Mouse (Mus musculus) forebrain, embryonic 15.5 days (tissue): ENCODE results near the gene Alpl. TPM values are rescaled to one million over a fixed set of nuclear protein-coding genes. Genes with fewer than 3 reads are reported as not detected.

Experiments used
- ATAC-seq: fragments of 200-750 bp; cut with Nextera tagmentation; replicated peaks from 2 replicates; pipeline ENCODE4 v1.8.0; 2017; ENCODE audit warnings: mild to moderate bottlenecking, moderate TSS enrichment, moderate library complexity
- H3K27ac ChIP-seq: fragments of 300-500 bp; sonication (generic); replicated peaks from 2 replicates; pipeline ENCODE4 v1.5.1; 2015; ENCODE audit warnings: mild to moderate bottlenecking, inconsistent platforms
- H3K27me3 ChIP-seq: fragments of 300-500 bp; sonication (generic); 2 replicates; pipeline ENCODE4 v1.6.1; 2015; ENCODE audit warnings: inconsistent platforms
- H3K36me3 ChIP-seq: fragments of 300-500 bp; sonication (generic); 2 replicates; pipeline ENCODE4 v1.6.1; 2015; ENCODE audit warnings: mild to moderate bottlenecking, inconsistent platforms
- H3K4me1 ChIP-seq: fragments of 300-500 bp; sonication (generic); 2 replicates; pipeline ENCODE4 v1.6.1; 2015; ENCODE audit warnings: inconsistent platforms
- H3K4me2 ChIP-seq: fragments of 300-500 bp; sonication (generic); replicated peaks from 2 replicates; pipeline ENCODE4 v1.6.1; 2015; ENCODE audit warnings: mild to moderate bottlenecking, inconsistent platforms
- H3K4me3 ChIP-seq: fragments of 300-500 bp; sonication (generic); 2 replicates; pipeline ENCODE4 v1.5.1; 2015; ENCODE audit warnings: mild to moderate bottlenecking, inconsistent platforms
- H3K9ac ChIP-seq: fragments of 300-500 bp; sonication (generic); replicated peaks from 2 replicates; pipeline ENCODE4 v1.6.1; 2015; ENCODE audit warnings: mild to moderate bottlenecking, inconsistent platforms
- H3K9me3 ChIP-seq: fragments of 300-500 bp; sonication (generic); 2 replicates; pipeline ENCODE4 v1.6.1; 2016; ENCODE audit warnings: inconsistent platforms
- WGBS: fragments of 180-500 bp; shearing (Covaris S2); methylation state at CpG from one replicate; pipeline ENCODE4 v1.1.7; 2015; ENCODE audit warnings: mixed read lengths; 5-methylcytosine and 5-hydroxymethylcytosine counted together
- polyA plus RNA-seq: library from polyadenylated mRNA; unstranded; fragments of >200 nt; fragmentation: Nextera tagmentation; extraction: Ambion mirVana; gene quantifications from 2 replicates; pipeline ENCODE4 v1.2.1, GENCODE M21; 2015

Gene Alpl
- polyA plus RNA-seq, 1 experiment from 2014 or later, result 8.1 TPM

GRCm38 (mm10) chr4:137722230-137722629, 74.0 kb downstream of the Alpl start:
- 89% methylated on average over 3 of the region's 3 CpGs for WGBS
- peaks cover 28% of the 10 kb centered on the region for H3K4me1 ChIP-seq
- H3K36me3 ChIP-seq, result no peaks in the 10 kb centered on the region
- no peak overlapping the region for H3K4me2 ChIP-seq
- ATAC-seq, result no peak
- H3K9ac ChIP-seq, result no peak overlapping the region
- H3K9me3 ChIP-seq, result no peaks in the 10 kb centered on the region
- no peak overlapping the region for H3K4me3 ChIP-seq
- peaks cover 3% of the 10 kb centered on the region; the same call in 1 of the 2 replicates for H3K27me3 ChIP-seq
- no peak overlapping the region for H3K27ac ChIP-seq

GRCm38 (mm10) chr4:137721563-137721962, 74.6 kb downstream of the Alpl start:
- H3K9ac ChIP-seq, result no peak overlapping the region
- H3K9me3 ChIP-seq, result no peaks in the 10 kb centered on the region
- no peaks in the 10 kb centered on the region for H3K36me3 ChIP-seq
- no peak overlapping the region for H3K4me2 ChIP-seq
- ATAC-seq, result no peak
- H3K27me3 ChIP-seq, result peaks cover 3% of the 10 kb centered on the region; the same call in 1 of the 2 replicates
- H3K4me1 ChIP-seq, result peaks cover 21% of the 10 kb centered on the region
- 91% methylated on average over 15 of the region's 15 CpGs for WGBS
- no peak overlapping the region for H3K27ac ChIP-seq
- no peak overlapping the region for H3K4me3 ChIP-seq

- no peak overlapping the region for H3K4me2 ChIP-seq
- H3K4me1 ChIP-seq, result peaks cover 21% of the 10 kb centered on the region
- WGBS, result 32% methylated on average over 15 of the region's 15 CpGs
- H3K27me3 ChIP-seq, result peaks cover 3% of the 10 kb centered on the region; the same call in 1 of the 2 replicates
- H3K9me3 ChIP-seq, result no peaks in the 10 kb centered on the region
- H3K36me3 ChIP-seq, result no peaks in the 10 kb centered on the region
- no peak for ATAC-seq
- peak overlapping the region; percentile 82 for H3K27ac ChIP-seq
- H3K4me3 ChIP-seq, result no peak overlapping the region
- H3K9ac ChIP-seq, result peak overlapping the region; percentile 30; the same call in 1 of the 2 replicates
Observed at GRCm38 (mm10) chr4:137719378-137720077, 76.7 kb downstream of the Alpl start.

- WGBS, result 76% methylated on average over 15 of the region's 15 CpGs
- Histone ChIP-seq H3K4me3 (no peak overlapping the region), H3K27me3 (no peaks in the 10 kb centered on the region), H3K9me3 (no peaks in the 10 kb centered on the region), H3K27ac (no peak overlapping the region), H3K4me2 (no peak overlapping the region), H3K4me1 (peaks cover 18% of the 10 kb centered on the region), H3K9ac (no peak overlapping the region), H3K36me3 (no peaks in the 10 kb centered on the region)
- no peak for ATAC-seq
Observed at GRCm38 (mm10) chr4:137717671-137718070, 78.5 kb downstream of the Alpl start.

- 57% methylated on average over 7 of the region's 7 CpGs for WGBS
- Histone ChIP-seq H3K9ac (no peak overlapping the region), H3K4me1 (peaks cover 16% of the 10 kb centered on the region), H3K9me3 (no peaks in the 10 kb centered on the region), H3K4me3 (no peak overlapping the region), H3K4me2 (no peak overlapping the region), H3K27ac (no peak overlapping the region), H3K27me3 (no peaks in the 10 kb centered on the region), H3K36me3 (no peaks in the 10 kb centered on the region)
- no peak for ATAC-seq
Observed at GRCm38 (mm10) chr4:137717005-137717404, 79.2 kb downstream of the Alpl start.

- no peak overlapping the region for H3K27ac ChIP-seq
- WGBS, result 55% methylated on average over 8 of the region's 8 CpGs
- H3K36me3 ChIP-seq, result no peaks in the 10 kb centered on the region
- H3K4me3 ChIP-seq, result no peak overlapping the region
- H3K9me3 ChIP-seq, result no peaks in the 10 kb centered on the region
- no peaks in the 10 kb centered on the region for H3K27me3 ChIP-seq
- H3K4me1 ChIP-seq, result peaks cover 7% of the 10 kb centered on the region
- ATAC-seq, result no peak
- no peak overlapping the region for H3K4me2 ChIP-seq
- H3K9ac ChIP-seq, result no peak overlapping the region
Observed at GRCm38 (mm10) chr4:137714020-137714624, 82.1 kb downstream of the Alpl start.

GRCm38 (mm10) chr4:137712963-137713362, 83.2 kb downstream of the Alpl start:
- no peak overlapping the region for H3K4me2 ChIP-seq
- no peak overlapping the region for H3K4me3 ChIP-seq
- no peaks in the 10 kb centered on the region for H3K9me3 ChIP-seq
- H3K36me3 ChIP-seq, result no peaks in the 10 kb centered on the region
- no peak overlapping the region for H3K27ac ChIP-seq
- no peak overlapping the region for H3K9ac ChIP-seq
- no peak for ATAC-seq
- peaks cover 7% of the 10 kb centered on the region for H3K4me1 ChIP-seq
- 91% methylated on average over 13 of the region's 13 CpGs for WGBS
- no peaks in the 10 kb centered on the region for H3K27me3 ChIP-seq

- Histone ChIP-seq H3K4me3 (peak overlapping the region; percentile 56), H3K4me2 (peak overlapping the region; percentile 84), H3K9ac (peak overlapping the region; percentile 69), H3K9me3 (no peaks in the 10 kb centered on the region), H3K27ac (no peak overlapping the region), H3K27me3 (no peaks in the 10 kb centered on the region), H3K4me1 (peaks cover 19% of the 10 kb centered on the region), H3K36me3 (no peaks in the 10 kb centered on the region)
- ATAC-seq, result peak; percentile 81
- WGBS, result 4% methylated on average over 50 of the region's 52 CpGs
Observed at GRCm38 (mm10) chr4:137707216-137707990, 88.8 kb downstream of the Alpl start.

GRCm38 (mm10) chr4:137706510-137706909, 89.7 kb downstream of the Alpl start:
- Histone ChIP-seq H3K36me3 (no peaks in the 10 kb centered on the region), H3K4me3 (no peak overlapping the region), H3K9ac (no peak overlapping the region), H3K4me1 (peaks cover 19% of the 10 kb centered on the region), H3K27ac (no peak overlapping the region), H3K4me2 (no peak overlapping the region), H3K9me3 (no peaks in the 10 kb centered on the region), H3K27me3 (no peaks in the 10 kb centered on the region)
- ATAC-seq, result no peak
- 86% methylated on average over 7 of the region's 7 CpGs for WGBS

GRCm38 (mm10) chr4:137705379-137705778, 90.8 kb downstream of the Alpl start:
- Histone ChIP-seq H3K27me3 (no peaks in the 10 kb centered on the region), H3K27ac (no peak overlapping the region), H3K4me1 (peaks cover 19% of the 10 kb centered on the region), H3K4me3 (no peak overlapping the region), H3K9ac (no peak overlapping the region), H3K36me3 (no peaks in the 10 kb centered on the region), H3K4me2 (no peak overlapping the region), H3K9me3 (no peaks in the 10 kb centered on the region)
- no peak for ATAC-seq
- WGBS, result 72% methylated on average over 5 of the region's 5 CpGs

- no peak for ATAC-seq
- no peak overlapping the region for H3K4me3 ChIP-seq
- 44% methylated on average over 2 of the region's 2 CpGs for WGBS
- H3K4me1 ChIP-seq, result peaks cover 23% of the 10 kb centered on the region
- H3K27me3 ChIP-seq, result no peaks in the 10 kb centered on the region
- H3K36me3 ChIP-seq, result no peaks in the 10 kb centered on the region
- no peak overlapping the region for H3K9ac ChIP-seq
- H3K27ac ChIP-seq, result no peak overlapping the region
- no peaks in the 10 kb centered on the region for H3K9me3 ChIP-seq
- no peak overlapping the region for H3K4me2 ChIP-seq
Observed at GRCm38 (mm10) chr4:137704561-137704960, 91.6 kb downstream of the Alpl start.

GRCm38 (mm10) chr4:137703077-137703476, 93.1 kb downstream of the Alpl start:
- Histone ChIP-seq H3K4me1 (peaks cover 31% of the 10 kb centered on the region), H3K4me3 (no peak overlapping the region), H3K27ac (no peak overlapping the region), H3K36me3 (no peaks in the 10 kb centered on the region), H3K27me3 (no peaks in the 10 kb centered on the region), H3K4me2 (no peak overlapping the region), H3K9ac (no peak overlapping the region), H3K9me3 (no peaks in the 10 kb centered on the region)
- 95% methylated on average over 5 of the region's 5 CpGs for WGBS
- no peak for ATAC-seq
